ENCODE assay signal across 1 mouse cellular context in the genomic region with DNA sequence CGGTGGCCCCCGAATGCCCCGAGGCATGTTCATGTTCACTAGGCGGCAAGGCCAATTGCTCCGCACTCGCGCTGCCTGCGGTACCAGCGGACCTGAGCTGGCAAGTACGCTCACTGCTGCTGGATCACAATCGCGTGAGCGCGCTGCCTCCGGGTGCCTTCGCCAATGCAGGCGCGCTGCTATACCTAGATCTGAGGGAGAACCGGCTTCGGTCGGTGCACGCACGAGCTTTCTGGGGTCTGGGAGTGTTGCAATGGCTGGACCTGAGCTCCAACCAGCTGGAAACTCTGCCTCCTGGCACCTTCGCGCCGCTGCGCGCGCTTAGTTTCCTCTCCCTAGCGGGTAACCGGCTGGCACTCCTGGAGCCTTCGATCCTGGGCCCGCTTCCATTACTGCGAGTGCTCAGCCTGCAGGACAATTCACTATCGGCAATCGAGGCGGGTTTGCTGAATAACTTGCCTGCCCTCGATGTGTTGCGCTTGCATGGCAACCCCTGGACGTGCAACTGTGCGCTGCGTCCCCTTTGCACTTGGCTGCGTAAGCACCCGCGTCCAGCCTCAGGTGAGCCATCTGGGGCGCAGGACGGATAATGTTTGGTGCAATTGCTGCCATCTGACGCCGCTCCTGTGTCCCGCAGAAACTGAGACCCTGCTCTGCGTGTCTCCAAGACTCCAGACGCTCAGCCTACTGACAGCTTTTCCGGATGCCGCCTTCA.
TF ChIP-seq lines count a peak whose summit lies in the region.

No protein-coding gene starts in this region.

TF ChIP-seq in ES-E14, 5 proteins besides CTCF, POLR2A, EP300 and RAD21:
- TF ChIP-seq MAFK (IDR thresholded peaks at IDR 0.05; ENCODE audit: insufficient read depth, low read depth, low read length) (no peak), CHD2 (IDR thresholded peaks at IDR 0.05; ENCODE audit: low read depth, low read length) (no peak), ZNF384 (IDR thresholded peaks at IDR 0.05; ENCODE audit: low read depth, low read length) (no peak), ZC3H11A (IDR thresholded peaks at IDR 0.05; ENCODE audit: borderline replicate concordance, low read depth, low read length) (no peak)
TF ChIP-seq in ES-E14: peak in this region for 0.
